Mouse (Mus musculus) gastrocnemius, postnatal 10 days (tissue): Measurements from ENCODE around the gene Rbbp4. TPM values are rescaled to one million over a fixed set of nuclear protein-coding genes. Genes with fewer than 3 reads are reported as not detected.
A peak's percentile ranks its signal among the peaks of the same experiment; 100 is the strongest.
"Not testable (repeated sequence)": the region's sequence is repeated elsewhere in the genome, so short reads cannot be mapped to it uniquely, and the experiment has no call there.

Experiments used
- DNase-seq: peaks from one replicate; pipeline ENCODE4 v3.0.0; 2021; ENCODE audit warnings: mixed read lengths
- long read RNA-seq, 2 experiments: library from polyadenylated mRNA; stranded (forward); transcript quantifications; one replicate each; pipeline ENCODE4 v2.0.0; 2021
- total RNA-seq, 2 experiments: library from RNA; stranded (reverse); gene quantifications; 2 replicates each; pipeline ENCODE4 v1.2.3; 2021

Gene Rbbp4
- 10 to 100 TPM; 96.7 to 98.5 TPM for total RNA-seq
- long read RNA-seq, experiment 1, full-length matches to known transcripts: 7 of 27 reads
- long read RNA-seq, experiment 1, partial matches to known transcripts: 1 of 27 reads
- long read RNA-seq, experiment 1, other reads (novel, unspliced or antisense): 19 of 27 reads
- long read RNA-seq, experiment 2, full-length matches to known transcripts: 6 of 19 reads
- long read RNA-seq, experiment 2, partial matches to known transcripts: 2 of 19 reads
- long read RNA-seq, experiment 2, other reads (novel, unspliced or antisense): 11 of 19 reads

GRCm38 (mm10) chr4:129335216-129336074, at the start of gene Rbbp4, which contains the start of gene Zbtb8os:
Rbbp4 (minus strand) TSS chr4:129335370.
Zbtb8os (plus strand) TSS chr4:129335695.
- peak; percentile 96 for DNase-seq

- no peak for DNase-seq
Observed at GRCm38 (mm10) chr4:129384440-129384839, 49.3 kb upstream of the Rbbp4 start.

- DNase-seq: no peak
Observed at GRCm38 (mm10) chr4:129383586-129383985, 48.4 kb upstream of the Rbbp4 start.

GRCm38 (mm10) chr4:129382488-129382887, 47.3 kb upstream of the Rbbp4 start:
- DNase-seq: no peak

GRCm38 (mm10) chr4:129382029-129382428, 46.9 kb upstream of the Rbbp4 start:
- DNase-seq: no peak

- DNase-seq: no peak
Observed at GRCm38 (mm10) chr4:129381148-129381547, 46.0 kb upstream of the Rbbp4 start.

- DNase-seq: no peak
Observed at GRCm38 (mm10) chr4:129379805-129380204, 44.6 kb upstream of the Rbbp4 start.

- DNase-seq: peak; percentile 55
Observed at GRCm38 (mm10) chr4:129377601-129378390, 42.6 kb upstream of the Rbbp4 start, which contains the start of gene Zbtb8a. Zbtb8a (minus strand) TSS chr4:129378116.

- peak; percentile 57 for DNase-seq
Observed at GRCm38 (mm10) chr4:129376961-129377545, 41.9 kb upstream of the Rbbp4 start.

GRCm38 (mm10) chr4:129375821-129376220, 40.7 kb upstream of the Rbbp4 start:
- DNase-seq: no peak

- no peak for DNase-seq
Observed at GRCm38 (mm10) chr4:129375000-129375399, 39.8 kb upstream of the Rbbp4 start.

- no peak for DNase-seq
Observed at GRCm38 (mm10) chr4:129374219-129374755, 39.1 kb upstream of the Rbbp4 start.

GRCm38 (mm10) chr4:129373202-129373976, 38.2 kb upstream of the Rbbp4 start:
- no peak for DNase-seq

- no peak for DNase-seq
Observed at GRCm38 (mm10) chr4:129371391-129371790, 36.2 kb upstream of the Rbbp4 start.

- no peak for DNase-seq
Observed at GRCm38 (mm10) chr4:129365224-129365623, 30.1 kb upstream of the Rbbp4 start.

GRCm38 (mm10) chr4:129364379-129364778, 29.2 kb upstream of the Rbbp4 start:
- DNase-seq: no peak

GRCm38 (mm10) chr4:129363463-129363862, 28.3 kb upstream of the Rbbp4 start:
- no peak for DNase-seq

- DNase-seq: no peak
Observed at GRCm38 (mm10) chr4:129362771-129363170, 27.6 kb upstream of the Rbbp4 start.

GRCm38 (mm10) chr4:129362238-129362637, 27.1 kb upstream of the Rbbp4 start:
- not testable (repeated sequence) for DNase-seq

GRCm38 (mm10) chr4:129357613-129358163, 22.5 kb upstream of the Rbbp4 start:
- DNase-seq: no peak

- DNase-seq: no peak
Observed at GRCm38 (mm10) chr4:129354236-129354635, 19.1 kb upstream of the Rbbp4 start.
